Mouse (Mus musculus) MEL (cell line): ENCODE measurements around the gene Scd4.
A peak's percentile ranks its signal among the peaks of the same experiment; 100 is the strongest.

Experiments
- CTCF ChIP-seq, 3 experiments: IDR thresholded peaks in 2 of 3; conservative IDR thresholded peaks in 1 of 3; 2 replicates each; pipeline ENCODE4 v1.5.1; 2011 to 2012; ENCODE audit warnings: low read length in 3 of 3, low read depth in 2 of 3, mild to moderate bottlenecking in 2 of 3, improper control_type of control experiment in 1 of 3, inconsistent platforms in 1 of 3, mixed read lengths in 1 of 3, moderate library complexity in 1 of 3; ENCODE audit not compliant: control insufficient read depth in 1 of 3, insufficient read depth in 1 of 3, poor library complexity in 1 of 3, severe bottlenecking in 1 of 3
- EP300 ChIP-seq, 2 experiments: IDR thresholded peaks; 2 replicates each; pipeline ENCODE4 v1.6.1; 2011; ENCODE audit warnings: improper control_type of control experiment in 2 of 2, low read length in 2 of 2, low read depth in 1 of 2, mild to moderate bottlenecking in 1 of 2
- POLR2A ChIP-seq, 2 experiments: IDR thresholded peaks; 2 replicates each; pipeline ENCODE4 v1.6.1; 2011 to 2012; ENCODE audit warnings: low read length in 2 of 2, mild to moderate bottlenecking in 2 of 2, control low read depth in 1 of 2, improper control_type of control experiment in 1 of 2, low read depth in 1 of 2, moderate library complexity in 1 of 2; ENCODE audit not compliant: control insufficient read depth in 1 of 2, insufficient read depth in 1 of 2, poor library complexity in 1 of 2
- TAL1 ChIP-seq: IDR thresholded peaks from 2 replicates; pipeline ENCODE4 v1.6.1; 2012; ENCODE audit warnings: mild to moderate bottlenecking, inconsistent platforms, low read length, moderate library complexity, mixed read lengths
- USF2 ChIP-seq, 2 experiments: IDR thresholded peaks; 2 replicates each; pipeline ENCODE4 v1.6.1; 2011 to 2012; ENCODE audit warnings: improper control_type of control experiment in 2 of 2, low read length in 2 of 2, borderline replicate concordance in 1 of 2, inconsistent platforms in 1 of 2, low read depth in 1 of 2, mild to moderate bottlenecking in 1 of 2; ENCODE audit not compliant: insufficient read depth in 1 of 2

DNA sequence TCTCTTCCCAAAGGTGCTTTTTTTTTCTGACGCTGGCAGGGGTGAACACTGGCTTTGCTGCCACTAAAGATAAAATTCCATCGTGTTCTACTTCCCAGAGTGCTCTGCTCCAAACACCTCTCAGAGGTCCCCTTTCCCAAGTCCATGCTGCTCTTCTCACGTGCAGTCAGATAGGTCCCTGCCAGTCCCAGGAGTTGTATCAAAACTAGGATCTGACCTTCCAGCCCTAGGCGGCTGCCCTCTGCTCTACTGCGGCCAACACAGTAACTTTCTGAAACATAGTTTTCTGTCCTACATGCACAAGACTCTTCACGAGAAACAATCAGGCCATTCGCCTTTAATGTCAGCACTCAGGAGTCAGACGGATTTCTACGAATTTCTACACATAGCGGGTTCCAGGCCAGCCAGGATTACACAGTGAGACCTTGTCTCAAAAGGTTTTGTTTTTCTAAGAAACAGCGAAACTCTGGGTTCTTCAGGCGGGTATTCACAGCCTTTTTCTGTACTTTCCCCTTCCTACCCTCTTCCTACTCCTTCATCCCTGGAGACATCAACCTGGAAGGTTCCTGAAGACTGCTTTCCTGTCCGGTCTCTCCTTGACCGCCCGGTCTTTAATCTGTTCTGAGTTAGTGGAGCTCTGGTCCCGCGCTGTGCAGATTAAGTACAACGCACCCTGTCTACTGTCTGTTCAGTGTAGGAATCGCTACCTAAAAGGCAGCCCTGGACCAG lies 55.0 kb downstream of the Scd4 start:
- peak in 1 of 2 experiments; percentile 17; a peak in 3 of 4 replicates for TF ChIP-seq EP300 (IDR thresholded peaks at IDR 0.05; ENCODE audit: low read depth in 1 of 2, low read length in 2 of 2)
- TF ChIP-seq CTCF (IDR thresholded peaks at IDR 0.05 in 2 of 3, conservative IDR thresholded peaks at IDR 0.05 in 1 of 3; ENCODE audit: control insufficient read depth in 1 of 3, insufficient read depth in 1 of 3, low read depth in 2 of 3, low read length in 3 of 3, poor library complexity in 1 of 3, severe bottlenecking in 1 of 3), result no peak
- TF ChIP-seq POLR2A (IDR thresholded peaks at IDR 0.05; ENCODE audit: control insufficient read depth in 1 of 2, insufficient read depth in 1 of 2, low read depth in 1 of 2, low read length in 2 of 2, poor library complexity in 1 of 2), result peak; percentile 90 to 94; a peak in 3 of 4 replicates
- TF ChIP-seq USF2 (IDR thresholded peaks at IDR 0.05; ENCODE audit: borderline replicate concordance in 1 of 2, insufficient read depth in 1 of 2, low read depth in 1 of 2, low read length in 2 of 2), result no peak
- TF ChIP-seq TAL1, result no peak
